Mouse (Mus musculus): Measurements from ENCODE around the gene Nppa. TPM values are rescaled to one million over a fixed set of nuclear protein-coding genes. Genes with fewer than 3 reads are reported as not detected.
"Not testable (repeated sequence)": the region's sequence is repeated elsewhere in the genome, so short reads cannot be mapped to it uniquely, and the experiment has no call there.

Gene Nppa
- polyA plus RNA-seq, 1 experiment from 2014 or later, result 32.9 TPM

- Histone ChIP-seq H3K4me1 (replicated peaks; ENCODE audit: control insufficient read depth, insufficient read depth, low read length) (peaks cover 52% of the 10 kb centered on the region), H3K9me3 (ENCODE audit: control insufficient read depth, low read length) (no peaks in the 10 kb centered on the region), H3K27me3 (replicated peaks; ENCODE audit: control insufficient read depth, insufficient read depth, low read length) (no peaks in the 10 kb centered on the region), H3K9ac (ENCODE audit: low read depth, low read length) (peak overlapping the region; percentile 85), H3K4me3 (ENCODE audit: low read depth, low read length) (peak overlapping the region; percentile 61), H3K36me3 (ENCODE audit: control insufficient read depth, insufficient read depth, low read length) (peaks cover under 1% of the 10 kb centered on the region; the same call in 1 of the 2 replicates), H3K27ac (ENCODE audit: low read depth, low read length) (peak overlapping the region; percentile 89), H3K4me2 (peak overlapping the region; percentile 96)
- ATAC-seq (replicated peaks; ENCODE audit: low FRiP score) (peak; percentile 1; the same call in 1 of the 2 replicates), DNase-seq (ENCODE audit: low spot score) (no peak)
- 18% methylated on average over 19 of the region's 19 CpGs for WGBS
Observed at GRCm38 (mm10) chr4:148039254-148040028, 38.9 kb downstream of the Nppa start.

- H3K36me3 ChIP-seq (ENCODE audit: control insufficient read depth, insufficient read depth, low read length), result peaks cover 2% of the 10 kb centered on the region; the same call in 1 of the 2 replicates
- peak overlapping the region; percentile 89 for H3K27ac ChIP-seq (ENCODE audit: low read depth, low read length)
- H3K27me3 ChIP-seq (replicated peaks; ENCODE audit: control insufficient read depth, insufficient read depth, low read length), result no peaks in the 10 kb centered on the region
- H3K4me2 ChIP-seq, result peak overlapping the region; percentile 96
- no peak for DNase-seq (ENCODE audit: low spot score)
- no peak for ATAC-seq (replicated peaks; ENCODE audit: low FRiP score)
- H3K9me3 ChIP-seq (ENCODE audit: control insufficient read depth, low read length), result no peaks in the 10 kb centered on the region
- peaks cover 60% of the 10 kb centered on the region for H3K4me1 ChIP-seq (replicated peaks; ENCODE audit: control insufficient read depth, insufficient read depth, low read length)
- 64% methylated on average over 15 of the region's 15 CpGs for WGBS
- peak overlapping the region; percentile 61 for H3K4me3 ChIP-seq (ENCODE audit: low read depth, low read length)
- peak overlapping the region; percentile 85 for H3K9ac ChIP-seq (ENCODE audit: low read depth, low read length)
Observed at GRCm38 (mm10) chr4:148040029-148040830, 39.7 kb downstream of the Nppa start.

- WGBS, result under 1% methylated on average over 19 of the region's 19 CpGs
- ATAC-seq (replicated peaks; ENCODE audit: low FRiP score), result peak; percentile 33
- H3K4me1 ChIP-seq (replicated peaks; ENCODE audit: control insufficient read depth, insufficient read depth, low read length), result peaks cover 68% of the 10 kb centered on the region
- H3K36me3 ChIP-seq (ENCODE audit: control insufficient read depth, insufficient read depth, low read length), result peaks cover 6% of the 10 kb centered on the region; the same call in 1 of the 2 replicates
- DNase-seq (ENCODE audit: low spot score), result peak; percentile 73
- H3K9me3 ChIP-seq (ENCODE audit: control insufficient read depth, low read length), result no peaks in the 10 kb centered on the region
- H3K4me3 ChIP-seq (ENCODE audit: low read depth, low read length), result peak overlapping the region; percentile 61
- no peaks in the 10 kb centered on the region for H3K27me3 ChIP-seq (replicated peaks; ENCODE audit: control insufficient read depth, insufficient read depth, low read length)
- peak overlapping the region; percentile 89 for H3K27ac ChIP-seq (ENCODE audit: low read depth, low read length)
- peak overlapping the region; percentile 85 for H3K9ac ChIP-seq (ENCODE audit: low read depth, low read length)
- H3K4me2 ChIP-seq, result peak overlapping the region; percentile 96
Observed at GRCm38 (mm10) chr4:148040933-148041610, 40.5 kb downstream of the Nppa start.

GRCm38 (mm10) chr4:148041611-148042191 is 41.2 kb downstream of the Nppa start:
- peak overlapping the region; percentile 96 for H3K4me2 ChIP-seq
- peak overlapping the region; percentile 89 for H3K27ac ChIP-seq (ENCODE audit: low read depth, low read length)
- H3K4me1 ChIP-seq (replicated peaks; ENCODE audit: control insufficient read depth, insufficient read depth, low read length), result peaks cover 74% of the 10 kb centered on the region
- peaks cover 6% of the 10 kb centered on the region; the same call in 1 of the 2 replicates for H3K36me3 ChIP-seq (ENCODE audit: control insufficient read depth, insufficient read depth, low read length)
- ATAC-seq (replicated peaks; ENCODE audit: low FRiP score) (no peak), DNase-seq (ENCODE audit: low spot score) (no peak)
- no peaks in the 10 kb centered on the region for H3K9me3 ChIP-seq (ENCODE audit: control insufficient read depth, low read length)
- 7% methylated on average over 16 of the region's 16 CpGs for WGBS
- H3K27me3 ChIP-seq (replicated peaks; ENCODE audit: control insufficient read depth, insufficient read depth, low read length), result no peaks in the 10 kb centered on the region
- H3K9ac ChIP-seq (ENCODE audit: low read depth, low read length), result peak overlapping the region; percentile 85
- peak overlapping the region; percentile 61 for H3K4me3 ChIP-seq (ENCODE audit: low read depth, low read length)

GRCm38 (mm10) chr4:148043327-148043726 is 42.8 kb downstream of the Nppa start:
- DNase-seq (ENCODE audit: low spot score); H3K27me3 ChIP-seq (replicated peaks; ENCODE audit: control insufficient read depth, insufficient read depth, low read length); ATAC-seq (replicated peaks; ENCODE audit: low FRiP score); H3K27ac ChIP-seq (ENCODE audit: low read depth, low read length); H3K4me3 ChIP-seq (ENCODE audit: low read depth, low read length); H3K9ac ChIP-seq (ENCODE audit: low read depth, low read length); H3K9me3 ChIP-seq (ENCODE audit: control insufficient read depth, low read length): not testable (repeated sequence)
- Histone ChIP-seq H3K4me2 (peak overlapping the region; percentile 96), H3K4me1 (replicated peaks; ENCODE audit: control insufficient read depth, insufficient read depth, low read length) (peaks cover 80% of the 10 kb centered on the region), H3K36me3 (ENCODE audit: control insufficient read depth, insufficient read depth, low read length) (peaks cover 11% of the 10 kb centered on the region; the same call in 1 of the 2 replicates)
- WGBS, result 87% methylated on average over 6 of the region's 8 CpGs

DNA sequence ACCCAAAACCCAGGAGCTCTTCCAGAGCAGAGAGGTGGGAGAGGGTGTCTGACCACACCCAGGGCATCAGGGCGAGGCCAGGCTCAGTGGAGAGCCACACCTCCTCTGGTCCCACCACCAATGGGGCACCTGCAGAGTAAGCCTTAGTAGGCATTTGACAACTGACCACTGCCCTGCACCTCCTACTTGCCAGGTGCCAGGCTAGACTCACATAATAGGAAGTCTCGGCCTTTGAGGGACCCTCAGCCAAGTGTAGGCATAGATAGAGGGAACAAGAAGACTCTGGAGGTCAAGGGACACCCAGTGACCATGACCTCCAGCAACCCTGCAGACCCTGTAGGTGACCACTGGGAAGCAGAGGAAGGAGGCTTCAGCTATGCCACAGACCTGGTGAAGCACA is 43.6 kb downstream of the Nppa start:
- DNase-seq (ENCODE audit: low spot score) (no peak), ATAC-seq (replicated peaks; ENCODE audit: low FRiP score) (no peak)
- 77% methylated on average over 2 of the region's 2 CpGs for WGBS
- Histone ChIP-seq H3K27ac (ENCODE audit: low read depth, low read length) (peak overlapping the region; percentile 2; the same call in 1 of the 2 replicates), H3K4me3 (ENCODE audit: low read depth, low read length) (peak overlapping the region; percentile 7; the same call in 1 of the 2 replicates), H3K4me2 (peak overlapping the region; percentile 54), H3K27me3 (replicated peaks; ENCODE audit: control insufficient read depth, insufficient read depth, low read length) (no peaks in the 10 kb centered on the region), H3K9me3 (ENCODE audit: control insufficient read depth, low read length) (no peaks in the 10 kb centered on the region), H3K9ac (ENCODE audit: low read depth, low read length) (0 out of 2 replicates have a peak overlapping the region, but pooled peaks have one; percentile 31), H3K4me1 (replicated peaks; ENCODE audit: control insufficient read depth, insufficient read depth, low read length) (peaks cover 81% of the 10 kb centered on the region), H3K36me3 (ENCODE audit: control insufficient read depth, insufficient read depth, low read length) (peaks cover 15% of the 10 kb centered on the region; the same call in 1 of the 2 replicates)

DNA sequence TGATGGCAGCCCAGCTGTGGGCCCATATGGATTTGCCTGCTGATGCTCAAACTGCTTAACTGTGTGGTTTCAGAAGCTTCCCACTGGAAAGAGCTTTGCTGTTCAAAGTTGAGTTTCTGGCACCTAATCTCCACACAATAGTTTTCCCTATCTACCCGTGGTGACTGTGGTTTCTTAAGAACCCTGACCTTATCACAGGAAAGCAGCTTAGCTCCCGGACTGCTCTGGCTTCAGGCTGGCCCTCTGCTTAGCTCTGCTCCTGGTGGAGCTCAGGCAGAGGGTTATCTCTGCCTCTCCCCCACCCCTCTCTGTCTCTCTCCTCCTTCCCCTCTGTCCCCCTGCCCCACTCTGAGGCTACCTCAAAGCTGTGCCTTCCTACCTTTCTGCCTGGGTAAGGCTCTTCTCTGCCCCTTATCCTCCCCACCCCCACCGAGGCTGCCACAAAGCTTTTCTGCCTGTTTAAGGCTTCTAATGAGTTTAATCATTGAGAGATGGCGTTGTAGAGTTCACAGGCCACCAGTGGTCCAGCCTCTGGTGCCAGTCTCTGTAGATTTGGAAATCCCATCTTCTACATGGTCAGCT is 46.0 kb downstream of the Nppa start:
- H3K27ac ChIP-seq (ENCODE audit: low read depth, low read length), result peak overlapping the region; percentile 88
- H3K4me2 ChIP-seq, result peak overlapping the region; percentile 54
- H3K4me1 ChIP-seq (replicated peaks; ENCODE audit: control insufficient read depth, insufficient read depth, low read length), result peaks cover 57% of the 10 kb centered on the region
- H3K27me3 ChIP-seq (replicated peaks; ENCODE audit: control insufficient read depth, insufficient read depth, low read length), result no peaks in the 10 kb centered on the region
- H3K9me3 ChIP-seq (ENCODE audit: control insufficient read depth, low read length), result no peaks in the 10 kb centered on the region
- H3K36me3 ChIP-seq (ENCODE audit: control insufficient read depth, insufficient read depth, low read length), result peaks cover 26% of the 10 kb centered on the region; the same call in 1 of the 2 replicates
- DNase-seq (ENCODE audit: low spot score) (no peak), ATAC-seq (replicated peaks; ENCODE audit: low FRiP score) (peak; percentile 97)
- H3K9ac ChIP-seq (ENCODE audit: low read depth, low read length), result peak overlapping the region; percentile 44; the same call in 1 of the 2 replicates
- no peak overlapping the region for H3K4me3 ChIP-seq (ENCODE audit: low read depth, low read length)
- WGBS, result 39% methylated on average over 4 of the region's 4 CpGs
